Mouse (Mus musculus) central nervous system, embryonic 14 days (tissue): ENCODE results near the gene Sema7a. TPM values are rescaled to one million over a fixed set of nuclear protein-coding genes. Genes with fewer than 3 reads are reported as not detected.

Source experiments
- polyA plus RNA-seq: library from polyadenylated mRNA; depleted of rRNA; stranded (reverse); fragments of >200 nt; gene quantifications from 2 replicates; pipeline ENCODE4 v1.2.3, GENCODE M21; 2012; rRNA removed

Gene Sema7a
- polyA plus RNA-seq = 31.7 and 38.5 TPM in 2 replicates

GRCm38 (mm10) chr9:57939431-57940348 is at the start of gene Sema7a:
Gene Sema7a, plus strand, starts transcription at chr9:57940112.

GRCm38 (mm10) chr9:57910254-57911160 is 29.4 kb upstream of the Sema7a start, which contains the start of gene Ubl7:
Gene Ubl7, plus strand, starts transcription at chr9:57910979.

GRCm38 (mm10) chr9:58005753-58006461 is 66.0 kb downstream of the Sema7a start, which contains the start of gene Cyp11a1:
Gene Cyp11a1, plus strand, starts transcription at chr9:58006411.

Other genes starting within 250 kb of the Sema7a start
- gene Edc3, start 231.6 kb upstream of the Sema7a start, polyA plus RNA-seq = 19.5 and 21.2 TPM in 2 replicates
- 170 and 196 TPM in 2 replicates for gene Clk3, start 174.3 kb upstream of the Sema7a start, polyA plus RNA-seq
- gene Arid3b, start 103.3 kb upstream of the Sema7a start, polyA plus RNA-seq = 13.3 and 14.3 TPM in 2 replicates
- gene Ubl7, start 29.1 kb upstream of the Sema7a start, polyA plus RNA-seq = 105 and 114 TPM in 2 replicates
- gene Cyp11a1, start 66.3 kb downstream of the Sema7a start, polyA plus RNA-seq = 0.54 and 0.90 TPM in 2 replicates
- 13.6 and 16.9 TPM in 2 replicates for gene Stra6, start 123.7 kb downstream of the Sema7a start, polyA plus RNA-seq
- gene Ccdc33, start 178.7 kb downstream of the Sema7a start, polyA plus RNA-seq = 1.2 TPM in 2 replicates